Mouse (Mus musculus) lung, postnatal 0 days (tissue): ENCODE results near the gene Iqcf3. TPM values are rescaled to one million over a fixed set of nuclear protein-coding genes. Genes with fewer than 3 reads are reported as not detected.

Source experiments
- ATAC-seq: fragments of 200-750 bp; cut with Nextera tagmentation; 2 replicates; pipeline ENCODE4 v1.8.0; 2017; ENCODE audit warnings: moderate library complexity
- DNase-seq: peaks from one replicate; pipeline ENCODE4 v3.0.0-alpha.2; 2016; ENCODE audit warnings: low spot score
- H3K27ac ChIP-seq: fragments of 300-500 bp; sonication (generic); 2 replicates; pipeline ENCODE4 v1.5.1; 2014; ENCODE audit warnings: antibody characterized with exemption, mild to moderate bottlenecking, low read length, mixed read lengths
- H3K27me3 ChIP-seq: fragments of 300-500 bp; sonication (generic); replicated peaks from 2 replicates; pipeline ENCODE4 v1.6.1; 2014; ENCODE audit warnings: low read length, mixed read lengths; ENCODE audit not compliant: insufficient read depth
- H3K36me3 ChIP-seq: fragments of 300-500 bp; sonication (generic); 2 replicates; pipeline ENCODE4 v1.6.1; 2014; ENCODE audit warnings: low read length, mixed read lengths; ENCODE audit not compliant: insufficient read depth
- H3K4me1 ChIP-seq: fragments of 300-500 bp; sonication (generic); 2 replicates; pipeline ENCODE4 v1.6.1; 2014; ENCODE audit warnings: antibody characterized with exemption, low read depth, low read length, mixed read lengths; ENCODE audit not compliant: insufficient read depth
- H3K4me2 ChIP-seq: fragments of 300-500 bp; sonication (generic); replicated peaks from 2 replicates; pipeline ENCODE4 v1.6.1; 2014; ENCODE audit warnings: low read depth, mild to moderate bottlenecking, low read length, moderate library complexity, mixed read lengths
- H3K4me3 ChIP-seq: fragments of 300-500 bp; sonication (generic); 2 replicates; pipeline ENCODE4 v1.5.1; 2014; ENCODE audit warnings: low read depth, low read length
- H3K9ac ChIP-seq: fragments of 300-500 bp; sonication (generic); replicated peaks from 2 replicates; pipeline ENCODE4 v1.6.1; 2014; ENCODE audit warnings: low read depth, mild to moderate bottlenecking
- H3K9me3 ChIP-seq: fragments of 300-500 bp; sonication (generic); 2 replicates; pipeline ENCODE4 v1.6.1; 2016; ENCODE audit warnings: low read length, mixed read lengths
- CTCF ChIP-seq: IDR thresholded peaks from 2 replicates; pipeline ENCODE4 v1.5.1; 2016; ENCODE audit warnings: antibody characterized with exemption, mild to moderate bottlenecking
- EP300 ChIP-seq: IDR thresholded peaks from 2 replicates; pipeline ENCODE4 v1.6.1; 2016; ENCODE audit warnings: antibody characterized with exemption, mild to moderate bottlenecking, control low read depth
- WGBS: fragments of 180-500 bp; shearing (Covaris S2); extraction: QIAGEN DNeasy Blood & Tissue Kit; methylation state at CpG from one replicate; pipeline ENCODE4 v1.1.7; 2014; 5-methylcytosine and 5-hydroxymethylcytosine counted together
- polyA plus RNA-seq: library from polyadenylated mRNA; unstranded; fragments of >200 nt; fragmentation: Nextera tagmentation; extraction: Ambion mirVana; gene quantifications from 2 replicates; pipeline ENCODE4 v1.2.1, GENCODE M21; 2015

Gene Iqcf3
- polyA plus RNA-seq, 1 experiment from 2014 or later: not detected

DNA sequence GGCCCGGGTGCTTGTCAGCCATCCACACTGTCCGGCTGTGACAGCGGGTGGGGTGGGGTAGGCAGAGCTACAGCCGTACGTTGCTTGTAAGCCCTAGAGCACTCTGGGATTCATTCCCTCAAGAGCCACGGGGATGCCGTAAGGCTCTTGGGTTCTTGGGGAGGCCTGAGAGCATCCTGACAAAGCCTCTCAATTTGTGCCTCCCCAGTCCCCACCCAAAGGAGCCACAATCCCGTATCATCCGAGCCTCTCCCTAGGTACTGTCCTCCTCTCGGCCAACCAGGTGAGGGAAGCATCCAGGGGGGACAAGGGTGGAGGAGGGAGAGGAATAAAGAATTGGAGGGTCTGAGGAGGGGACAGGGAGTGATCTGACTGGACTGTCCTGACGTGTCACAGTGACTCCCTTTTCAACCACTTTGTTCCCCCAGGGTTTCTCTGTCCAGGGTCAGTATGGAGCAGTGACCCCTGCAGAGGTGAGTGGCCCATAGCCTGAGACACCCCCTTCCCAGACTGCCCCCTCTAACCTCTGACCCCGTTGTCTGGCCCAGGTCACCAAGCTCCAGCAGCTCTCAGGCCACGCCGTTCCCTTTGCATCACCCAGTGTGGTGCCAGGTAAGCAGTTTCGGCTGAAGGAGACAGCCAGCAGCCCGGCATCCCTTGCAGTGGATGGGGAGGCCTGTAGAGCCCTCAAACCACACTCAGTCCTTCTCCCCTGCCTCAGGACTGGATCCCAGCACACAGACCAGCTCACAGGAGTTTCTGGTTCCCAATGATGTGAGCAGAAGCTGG, 99.6 kb downstream of the Iqcf3 start:
- Histone ChIP-seq H3K4me3 (no peak overlapping the region), H3K4me2 (no peak overlapping the region), H3K9ac (no peak overlapping the region), H3K9me3 (no peaks in the 10 kb centered on the region), H3K27ac (no peak overlapping the region), H3K36me3 (peaks cover 9% of the 10 kb centered on the region), H3K4me1 (peaks cover 4% of the 10 kb centered on the region), H3K27me3 (0 out of 2 replicates have a peak, but pooled peaks cover 5% of the 10 kb centered on the region)
- DNase-seq (no peak), ATAC-seq (no peak)
- WGBS: 85% methylated on average over 16 of the region's 16 CpGs
- TF ChIP-seq CTCF: no peak
- TF ChIP-seq EP300: no peak

DNA sequence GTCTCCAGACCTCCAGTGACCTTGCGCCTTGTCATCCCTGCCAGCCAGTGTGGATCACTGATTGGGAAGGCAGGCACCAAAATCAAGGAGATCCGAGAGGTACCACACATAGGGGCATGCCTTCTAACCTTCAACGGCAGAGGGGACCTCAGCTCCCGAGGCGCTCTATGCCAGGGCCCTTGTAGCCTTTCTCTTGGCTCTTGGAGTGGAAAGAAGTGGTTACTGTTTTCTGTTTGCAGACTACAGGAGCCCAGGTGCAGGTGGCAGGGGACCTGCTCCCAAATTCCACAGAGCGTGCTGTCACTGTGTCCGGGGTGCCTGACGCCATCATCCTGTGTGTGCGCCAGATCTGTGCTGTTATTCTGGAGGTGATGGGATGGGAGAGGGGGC, 100.4 kb downstream of the Iqcf3 start:
- WGBS: 83% methylated on average over 9 of the region's 9 CpGs
- H3K9ac ChIP-seq: no peak overlapping the region
- DNase-seq (no peak), ATAC-seq (no peak)
- H3K27ac ChIP-seq: no peak overlapping the region
- H3K4me1 ChIP-seq: peaks cover 4% of the 10 kb centered on the region
- TF ChIP-seq EP300 (no peak), CTCF (no peak)
- peaks cover 9% of the 10 kb centered on the region for H3K36me3 ChIP-seq
- no peaks in the 10 kb centered on the region for H3K9me3 ChIP-seq
- H3K4me2 ChIP-seq: no peak overlapping the region
- no peak overlapping the region for H3K4me3 ChIP-seq
- 0 out of 2 replicates have a peak, but pooled peaks cover 5% of the 10 kb centered on the region for H3K27me3 ChIP-seq

DNA sequence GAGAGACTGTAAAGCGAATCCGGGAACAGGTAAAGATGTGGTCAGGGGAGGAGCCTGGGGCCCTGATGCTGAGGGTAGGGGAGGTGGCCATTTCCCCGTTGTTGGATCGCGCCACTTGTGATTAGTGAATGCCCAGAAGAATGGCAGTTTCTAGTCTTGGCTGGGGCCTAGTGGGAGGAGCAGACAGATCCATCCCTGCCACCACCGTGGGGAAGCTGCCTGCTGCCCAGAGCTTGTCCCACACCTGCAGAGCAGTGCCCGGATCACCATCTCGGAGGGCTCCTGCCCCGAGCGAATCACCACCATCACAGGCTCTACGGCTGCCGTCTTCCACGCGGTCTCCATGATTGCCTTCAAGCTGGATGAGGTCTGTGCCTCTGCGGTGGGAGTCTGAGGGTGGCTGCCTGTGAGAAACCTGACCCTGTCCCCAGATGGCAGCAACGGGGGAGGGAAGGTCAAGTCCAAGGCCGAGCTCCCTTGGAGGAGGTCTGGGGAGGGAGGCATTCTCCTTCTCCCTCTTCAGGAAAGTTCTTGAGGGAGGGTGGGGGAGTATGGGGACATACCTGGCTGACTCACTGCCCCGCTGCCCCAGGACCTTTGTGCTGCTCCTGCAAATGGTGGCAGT, 100.9 kb downstream of the Iqcf3 start:
- Histone ChIP-seq H3K4me1 (peaks cover 4% of the 10 kb centered on the region), H3K4me2 (no peak overlapping the region), H3K9ac (no peak overlapping the region), H3K27ac (no peak overlapping the region), H3K4me3 (no peak overlapping the region), H3K36me3 (peaks cover 9% of the 10 kb centered on the region), H3K9me3 (no peaks in the 10 kb centered on the region), H3K27me3 (0 out of 2 replicates have a peak, but pooled peaks cover 5% of the 10 kb centered on the region)
- ATAC-seq (no peak), DNase-seq (no peak)
- WGBS: 76% methylated on average over 18 of the region's 18 CpGs
- TF ChIP-seq CTCF (no peak), EP300 (no peak)

DNA sequence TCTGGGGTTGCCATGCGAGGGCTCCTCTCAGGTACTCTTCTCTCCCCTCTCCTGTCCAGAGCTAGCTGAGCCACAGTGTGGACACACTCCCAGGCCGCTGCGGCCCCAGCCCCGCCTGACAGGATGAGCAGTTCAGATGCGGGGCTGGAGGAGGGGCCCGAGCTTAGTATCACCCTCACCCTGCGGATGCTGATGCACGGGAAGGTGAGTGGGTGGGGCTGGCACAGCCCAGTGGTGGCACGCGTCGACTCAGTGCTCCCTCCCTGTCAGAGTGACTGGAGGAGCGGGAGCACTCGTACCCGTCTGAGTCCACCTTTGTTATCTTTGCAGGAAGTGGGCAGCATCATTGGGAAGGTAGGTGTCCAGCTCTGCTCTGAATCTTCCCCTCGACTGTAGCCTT, 101.5 kb downstream of the Iqcf3 start:
- WGBS: 70% methylated on average over 15 of the region's 15 CpGs
- no peak for ATAC-seq
- Histone ChIP-seq H3K9me3 (no peaks in the 10 kb centered on the region), H3K27ac (no peak overlapping the region), H3K4me3 (no peak overlapping the region), H3K36me3 (peaks cover 9% of the 10 kb centered on the region), H3K4me1 (peaks cover 6% of the 10 kb centered on the region), H3K9ac (no peak overlapping the region), H3K27me3 (0 out of 2 replicates have a peak, but pooled peaks cover 4% of the 10 kb centered on the region), H3K4me2 (no peak overlapping the region)
- TF ChIP-seq CTCF (no peak), EP300 (no peak)
- no peak for DNase-seq

DNA sequence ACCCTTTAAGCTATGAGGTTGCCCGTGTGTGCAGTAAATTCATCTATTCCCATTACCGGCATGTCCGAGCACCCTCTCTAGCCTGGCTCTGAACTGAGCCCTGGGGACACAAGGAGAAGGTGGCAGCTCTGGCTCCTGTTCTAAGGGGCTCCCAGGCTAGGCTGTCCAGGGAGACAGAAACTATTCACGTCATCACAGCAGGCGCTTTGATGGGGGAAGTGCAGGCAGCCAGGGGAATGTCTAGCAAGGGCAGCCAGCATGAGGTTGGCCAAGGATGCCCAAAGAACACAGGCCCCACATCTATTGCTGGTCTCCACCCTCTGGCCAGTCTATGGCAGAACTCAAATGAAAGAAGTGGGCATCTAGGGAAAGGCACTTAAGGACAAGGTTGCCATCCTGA, 103.5 kb downstream of the Iqcf3 start:
- DNase-seq (no peak), ATAC-seq (no peak)
- no peak overlapping the region for H3K9ac ChIP-seq
- no peak overlapping the region for H3K4me3 ChIP-seq
- no peaks in the 10 kb centered on the region for H3K9me3 ChIP-seq
- TF ChIP-seq CTCF: no peak
- TF ChIP-seq EP300: no peak
- peaks cover 3% of the 10 kb centered on the region; the same call in 1 of the 2 replicates for H3K36me3 ChIP-seq
- no peaks in the 10 kb centered on the region for H3K27me3 ChIP-seq
- H3K4me1 ChIP-seq: peaks cover 9% of the 10 kb centered on the region; the same call in 1 of the 2 replicates
- WGBS: 75% methylated on average over 5 of the region's 5 CpGs
- no peak overlapping the region for H3K4me2 ChIP-seq
- no peak overlapping the region for H3K27ac ChIP-seq

DNA sequence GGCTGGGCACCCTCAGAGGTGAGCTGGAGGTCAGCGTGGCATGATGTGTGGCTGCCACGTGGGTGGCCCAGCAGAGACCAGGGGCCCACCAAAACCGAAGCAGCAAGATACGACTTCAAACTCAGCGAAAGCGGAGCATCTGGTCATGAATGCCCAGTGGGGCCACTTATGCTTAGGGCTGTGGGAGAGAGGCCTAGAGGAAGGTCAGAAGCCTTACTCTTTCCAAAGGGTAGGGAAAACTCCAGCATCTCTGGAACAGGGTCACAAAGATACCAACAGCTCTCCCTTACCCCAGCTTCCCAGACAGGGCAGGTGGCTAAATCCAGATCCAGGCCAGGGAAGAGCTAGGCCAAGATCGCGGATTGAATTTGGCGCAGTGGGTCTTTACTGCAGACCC, 104.3 kb downstream of the Iqcf3 start:
- H3K4me3 ChIP-seq: no peak overlapping the region
- no peaks in the 10 kb centered on the region for H3K27me3 ChIP-seq
- DNase-seq (no peak), ATAC-seq (no peak)
- WGBS: 55% methylated on average over 9 of the region's 9 CpGs
- TF ChIP-seq CTCF (no peak), EP300 (no peak)
- H3K36me3 ChIP-seq: peaks cover 3% of the 10 kb centered on the region; the same call in 1 of the 2 replicates
- H3K4me1 ChIP-seq: peaks cover 9% of the 10 kb centered on the region; the same call in 1 of the 2 replicates
- H3K4me2 ChIP-seq: no peak overlapping the region
- H3K9ac ChIP-seq: no peak overlapping the region
- no peaks in the 10 kb centered on the region for H3K9me3 ChIP-seq
- no peak overlapping the region for H3K27ac ChIP-seq
